Mouse (Mus musculus) lung, postnatal 0 days (tissue): Measurements from ENCODE around the gene Cacna2d2. TPM values are rescaled to one million over a fixed set of nuclear protein-coding genes. Genes with fewer than 3 reads are reported as not detected.

ENCODE experiments used
- ATAC-seq: fragments of 200-750 bp; cut with Nextera tagmentation; 2 replicates; pipeline ENCODE4 v1.8.0; 2017; ENCODE audit warnings: moderate library complexity
- DNase-seq: peaks from one replicate; pipeline ENCODE4 v3.0.0-alpha.2; 2016; ENCODE audit warnings: low spot score
- H3K27ac ChIP-seq: fragments of 300-500 bp; sonication (generic); 2 replicates; pipeline ENCODE4 v1.5.1; 2014; ENCODE audit warnings: antibody characterized with exemption, mild to moderate bottlenecking, low read length, mixed read lengths
- H3K27me3 ChIP-seq: fragments of 300-500 bp; sonication (generic); replicated peaks from 2 replicates; pipeline ENCODE4 v1.6.1; 2014; ENCODE audit warnings: low read length, mixed read lengths; ENCODE audit not compliant: insufficient read depth
- H3K36me3 ChIP-seq: fragments of 300-500 bp; sonication (generic); 2 replicates; pipeline ENCODE4 v1.6.1; 2014; ENCODE audit warnings: low read length, mixed read lengths; ENCODE audit not compliant: insufficient read depth
- H3K4me1 ChIP-seq: fragments of 300-500 bp; sonication (generic); 2 replicates; pipeline ENCODE4 v1.6.1; 2014; ENCODE audit warnings: antibody characterized with exemption, low read depth, low read length, mixed read lengths; ENCODE audit not compliant: insufficient read depth
- H3K4me2 ChIP-seq: fragments of 300-500 bp; sonication (generic); replicated peaks from 2 replicates; pipeline ENCODE4 v1.6.1; 2014; ENCODE audit warnings: low read depth, mild to moderate bottlenecking, low read length, moderate library complexity, mixed read lengths
- H3K4me3 ChIP-seq: fragments of 300-500 bp; sonication (generic); 2 replicates; pipeline ENCODE4 v1.5.1; 2014; ENCODE audit warnings: low read depth, low read length
- H3K9ac ChIP-seq: fragments of 300-500 bp; sonication (generic); replicated peaks from 2 replicates; pipeline ENCODE4 v1.6.1; 2014; ENCODE audit warnings: low read depth, mild to moderate bottlenecking
- H3K9me3 ChIP-seq: fragments of 300-500 bp; sonication (generic); 2 replicates; pipeline ENCODE4 v1.6.1; 2016; ENCODE audit warnings: low read length, mixed read lengths
- CTCF ChIP-seq: IDR thresholded peaks from 2 replicates; pipeline ENCODE4 v1.5.1; 2016; ENCODE audit warnings: antibody characterized with exemption, mild to moderate bottlenecking
- EP300 ChIP-seq: IDR thresholded peaks from 2 replicates; pipeline ENCODE4 v1.6.1; 2016; ENCODE audit warnings: antibody characterized with exemption, mild to moderate bottlenecking, control low read depth
- WGBS: fragments of 180-500 bp; shearing (Covaris S2); extraction: QIAGEN DNeasy Blood & Tissue Kit; methylation state at CpG from one replicate; pipeline ENCODE4 v1.1.7; 2014; 5-methylcytosine and 5-hydroxymethylcytosine counted together
- polyA plus RNA-seq: library from polyadenylated mRNA; unstranded; fragments of >200 nt; fragmentation: Nextera tagmentation; extraction: Ambion mirVana; gene quantifications from 2 replicates; pipeline ENCODE4 v1.2.1, GENCODE M21; 2015

Cacna2d2 gene
- polyA plus RNA-seq, 1 experiment from 2014 or later: 0.04 TPM

- 36% methylated on average over 5 of the region's 5 CpGs for WGBS
- H3K27ac ChIP-seq: no peak overlapping the region
- ATAC-seq (no peak), DNase-seq (no peak)
- H3K4me3 ChIP-seq: no peak overlapping the region
- H3K9ac ChIP-seq: no peak overlapping the region
- TF ChIP-seq EP300 (no peak), CTCF (no peak)
- H3K9me3 ChIP-seq: no peaks in the 10 kb centered on the region
- no peak overlapping the region for H3K4me2 ChIP-seq
- H3K4me1 ChIP-seq: no peaks in the 10 kb centered on the region
- H3K27me3 ChIP-seq: no peaks in the 10 kb centered on the region; the same call in 1 of the 2 replicates
- H3K36me3 ChIP-seq: no peaks in the 10 kb centered on the region
Measured at GRCm38 (mm10) chr9:107428451-107429186, 29.2 kb downstream of the Cacna2d2 start.

GRCm38 (mm10) chr9:107430445-107430844, 31.0 kb downstream of the Cacna2d2 start:
- H3K9ac ChIP-seq: no peak overlapping the region
- no peak overlapping the region for H3K4me2 ChIP-seq
- no peak for TF ChIP-seq CTCF
- no peak for TF ChIP-seq EP300
- WGBS: 58% methylated on average over 12 of the region's 12 CpGs
- H3K9me3 ChIP-seq: no peaks in the 10 kb centered on the region
- DNase-seq: no peak
- ATAC-seq: no peak
- no peaks in the 10 kb centered on the region for H3K4me1 ChIP-seq
- H3K27me3 ChIP-seq: no peaks in the 10 kb centered on the region; the same call in 1 of the 2 replicates
- H3K4me3 ChIP-seq: no peak overlapping the region
- no peak overlapping the region for H3K27ac ChIP-seq
- no peaks in the 10 kb centered on the region for H3K36me3 ChIP-seq

GRCm38 (mm10) chr9:107432546-107432945, 33.1 kb downstream of the Cacna2d2 start:
- no peak for TF ChIP-seq CTCF
- no peak for TF ChIP-seq EP300
- H3K4me2 ChIP-seq: no peak overlapping the region
- 30% methylated on average over 3 of the region's 3 CpGs for WGBS
- DNase-seq (peak; percentile 28), ATAC-seq (peak; percentile 38)
- no peak overlapping the region for H3K9ac ChIP-seq
- no peak overlapping the region for H3K27ac ChIP-seq
- H3K9me3 ChIP-seq: no peaks in the 10 kb centered on the region
- H3K27me3 ChIP-seq: no peaks in the 10 kb centered on the region
- H3K36me3 ChIP-seq: no peaks in the 10 kb centered on the region
- H3K4me1 ChIP-seq: no peaks in the 10 kb centered on the region
- no peak overlapping the region for H3K4me3 ChIP-seq

GRCm38 (mm10) chr9:107434851-107435250, 35.4 kb downstream of the Cacna2d2 start:
- Histone ChIP-seq H3K4me2 (no peak overlapping the region), H3K27ac (no peak overlapping the region), H3K9me3 (no peaks in the 10 kb centered on the region), H3K9ac (no peak overlapping the region), H3K4me3 (no peak overlapping the region), H3K27me3 (no peaks in the 10 kb centered on the region), H3K4me1 (no peaks in the 10 kb centered on the region), H3K36me3 (no peaks in the 10 kb centered on the region)
- ATAC-seq: no peak
- TF ChIP-seq EP300 (no peak), CTCF (no peak)
- no peak for DNase-seq
- 16% methylated on average over 6 of the region's 6 CpGs for WGBS

GRCm38 (mm10) chr9:107435285-107435684, 35.9 kb downstream of the Cacna2d2 start:
- Histone ChIP-seq H3K4me3 (no peak overlapping the region), H3K27me3 (no peaks in the 10 kb centered on the region), H3K4me1 (no peaks in the 10 kb centered on the region), H3K9ac (no peak overlapping the region), H3K27ac (no peak overlapping the region), H3K4me2 (no peak overlapping the region), H3K36me3 (no peaks in the 10 kb centered on the region), H3K9me3 (no peaks in the 10 kb centered on the region)
- ATAC-seq (no peak), DNase-seq (no peak)
- WGBS: 15% methylated on average over 6 of the region's 6 CpGs
- TF ChIP-seq CTCF: no peak
- no peak for TF ChIP-seq EP300

- Histone ChIP-seq H3K4me2 (no peak overlapping the region), H3K27ac (no peak overlapping the region), H3K4me1 (no peaks in the 10 kb centered on the region), H3K36me3 (no peaks in the 10 kb centered on the region), H3K9me3 (no peaks in the 10 kb centered on the region), H3K27me3 (no peaks in the 10 kb centered on the region), H3K4me3 (no peak overlapping the region), H3K9ac (no peak overlapping the region)
- no peak for TF ChIP-seq CTCF
- no peak for TF ChIP-seq EP300
- DNase-seq (no peak), ATAC-seq (no peak)
- 72% methylated on average over 4 of the region's 4 CpGs for WGBS
Measured at GRCm38 (mm10) chr9:107442891-107443290, 43.5 kb downstream of the Cacna2d2 start.
